Mouse (Mus musculus) erythroblast, embryonic 14.5 days (primary cell): ENCODE measurements around the gene Il10rb.

Experiments
- GATA1 ChIP-seq: IDR thresholded peaks from 2 replicates; pipeline ENCODE4 v1.6.1; 2012; ENCODE audit warnings: low read length, inconsistent platforms, mixed read lengths
- TAL1 ChIP-seq: IDR thresholded peaks from 3 replicates; pipeline ENCODE4 v1.6.1; 2012; ENCODE audit warnings: low read length, inconsistent platforms, mixed read lengths

- TF ChIP-seq GATA1 (no peak), TAL1 (no peak)
Measured at GRCm38 (mm10) chr16:91416938-91417337, 11.0 kb downstream of the Il10rb start.
